Mouse (Mus musculus): Measurements from ENCODE around the gene Haus5.

The Haus5 gene

GRCm38 (mm10) chr7:30664529-30665200 lies at the start of gene Haus5:
Haus5 (minus strand) TSS chr7:30664994.
- in situ Hi-C loops (cut with MboI, MseI), result no loop called here

DNA sequence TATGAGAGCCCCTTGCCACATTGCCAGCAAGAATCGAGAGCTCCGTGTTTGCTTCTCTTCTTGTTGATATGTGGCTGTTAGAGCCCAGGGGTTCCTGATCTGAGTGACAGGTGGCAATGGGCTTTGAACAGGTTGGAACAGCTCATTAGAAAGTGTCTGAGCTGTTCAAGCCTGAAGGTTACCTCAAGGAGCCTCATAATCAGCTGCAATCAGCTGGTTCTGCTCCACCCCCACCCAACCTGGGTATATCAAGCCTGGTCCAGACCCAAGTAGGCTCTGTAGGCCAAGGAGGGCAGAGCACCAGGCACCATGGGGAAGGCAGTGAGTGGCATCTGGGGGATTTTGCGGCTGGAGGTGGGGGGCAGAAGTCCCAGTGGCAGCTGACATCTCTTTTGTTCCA lies 47.1 kb upstream of the Haus5 start, which contains the start of gene Atp4a:
TSS of gene Atp4a (plus strand) at position 268 of the 400 bp plus-strand sequence.
- in situ Hi-C loops (cut with MboI, MseI), result no loop called here

GRCm38 (mm10) chr7:30707441-30707840 lies 42.6 kb upstream of the Haus5 start:
- in situ Hi-C loops (cut with MboI, MseI), result no loop called here

GRCm38 (mm10) chr7:30706214-30706882 lies 41.6 kb upstream of the Haus5 start:
- in situ Hi-C loops (cut with MboI, MseI), result no loop called here

DNA sequence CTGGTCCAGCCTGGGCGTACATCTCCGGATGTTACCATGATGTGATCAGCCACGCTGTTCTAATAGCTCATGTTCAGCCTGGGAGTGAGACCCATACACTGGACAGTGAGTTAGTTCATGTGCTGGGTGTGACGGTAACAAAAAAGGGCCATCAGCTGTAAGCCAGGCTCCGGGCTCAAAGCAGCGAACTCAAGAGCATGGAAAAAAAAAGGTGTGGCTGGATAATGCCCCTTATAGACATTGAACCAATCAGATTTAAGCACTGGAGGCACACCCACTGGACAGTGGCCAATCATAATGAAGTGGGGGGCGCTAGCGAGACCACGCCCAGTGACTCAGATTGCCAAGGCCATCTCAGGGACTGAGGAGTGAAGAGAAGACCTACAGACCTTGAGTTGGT lies 33.8 kb upstream of the Haus5 start, which contains the start of gene 2200002J24Rik:
TSS of gene 2200002J24Rik (plus strand) at position 338 of the 400 bp plus-strand sequence.
- in situ Hi-C loops (cut with MboI, MseI), result no loop called here

DNA sequence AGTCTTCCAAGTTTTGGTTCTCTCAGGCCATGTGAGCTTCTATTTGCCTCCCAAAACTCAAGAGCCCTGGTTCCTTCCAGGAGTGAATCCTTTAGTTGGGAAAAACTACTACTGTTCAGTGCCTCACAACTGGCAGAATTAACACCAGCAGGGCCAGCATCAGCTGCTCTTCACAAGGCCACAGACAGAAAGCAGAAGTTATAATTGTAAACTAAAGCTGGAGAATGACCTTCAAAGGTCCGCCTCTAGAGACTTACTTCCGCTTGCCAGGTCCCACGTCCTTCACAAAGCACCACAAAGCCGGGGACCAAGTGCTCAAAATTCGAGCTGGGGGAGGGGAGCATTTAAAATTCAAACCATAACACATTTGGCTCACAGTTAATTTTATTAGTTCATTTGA lies 33.3 kb upstream of the Haus5 start:
- in situ Hi-C loops (cut with MboI, MseI), result no loop called here

DNA sequence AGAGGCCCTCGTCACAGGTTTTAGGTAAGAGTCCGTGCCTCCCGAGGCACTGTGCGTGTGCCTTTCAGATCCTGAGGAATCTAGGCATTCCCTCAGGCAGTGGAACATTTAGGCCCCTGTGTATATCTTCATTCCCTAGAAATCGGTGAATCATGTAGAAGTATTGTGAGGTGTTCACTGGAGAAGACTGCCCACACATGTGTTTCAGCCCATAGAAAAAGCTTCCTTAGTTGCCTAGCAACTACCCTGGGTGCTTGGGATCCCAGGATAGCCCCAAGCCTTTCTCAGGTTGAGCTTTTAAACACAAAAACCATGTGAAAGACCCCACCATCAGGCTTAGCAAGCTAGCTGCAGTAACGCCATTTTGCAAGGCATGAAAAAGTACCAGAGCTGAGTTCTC lies 23.5 kb upstream of the Haus5 start:
- in situ Hi-C loops (cut with MboI, MseI), result loop anchor here (10.0 kb wide), 1 partner anchor 1074 kb away; no protein-coding TSS in a partner anchor

DNA sequence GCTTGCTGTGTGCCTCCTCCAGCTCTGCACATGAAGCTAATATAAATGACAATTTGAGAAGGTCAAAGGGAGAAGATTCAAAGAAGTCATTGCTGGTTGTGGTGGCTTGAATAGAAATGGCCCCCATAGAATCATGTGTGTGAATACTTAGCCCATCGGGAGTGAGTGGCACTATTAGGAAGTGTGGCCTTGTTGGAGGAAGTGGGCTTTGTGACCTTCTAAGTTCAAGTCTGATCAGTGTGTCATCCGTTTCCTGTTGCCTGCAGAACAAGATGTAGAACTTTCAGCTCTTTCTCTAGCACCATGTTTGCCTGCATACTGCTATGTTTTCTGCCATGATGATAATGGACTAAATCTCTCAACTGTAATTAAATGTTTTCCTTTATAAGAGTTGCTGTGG lies 18.6 kb upstream of the Haus5 start:
- in situ Hi-C loops (cut with MboI, MseI), result loop anchor here (10.0 kb wide), 1 partner anchor 1069 kb away; no protein-coding TSS in a partner anchor

DNA sequence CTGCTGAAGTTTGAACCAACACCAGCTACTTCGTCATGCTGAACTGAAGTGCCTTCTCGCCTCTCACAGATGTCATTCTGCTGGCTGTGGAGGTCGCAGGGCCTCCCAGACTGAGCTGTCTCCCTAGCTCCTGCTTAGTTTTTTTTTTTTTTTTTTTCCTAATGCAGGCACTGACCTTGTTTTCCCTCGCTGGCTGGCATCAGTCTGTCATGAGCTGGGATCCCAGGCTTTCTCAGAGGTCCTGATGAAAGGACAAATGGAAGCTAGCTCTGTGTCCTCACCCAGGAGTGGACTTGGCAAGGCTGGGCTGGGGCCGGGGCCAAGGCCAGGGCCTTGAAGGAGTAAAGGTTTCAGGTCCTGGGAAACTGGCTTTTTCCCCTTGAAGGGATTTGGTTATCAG lies 17.1 kb upstream of the Haus5 start:
- in situ Hi-C loops (cut with MboI, MseI), result loop anchor here (10.0 kb wide), 1 partner anchor 1067 kb away; no protein-coding TSS in a partner anchor

DNA sequence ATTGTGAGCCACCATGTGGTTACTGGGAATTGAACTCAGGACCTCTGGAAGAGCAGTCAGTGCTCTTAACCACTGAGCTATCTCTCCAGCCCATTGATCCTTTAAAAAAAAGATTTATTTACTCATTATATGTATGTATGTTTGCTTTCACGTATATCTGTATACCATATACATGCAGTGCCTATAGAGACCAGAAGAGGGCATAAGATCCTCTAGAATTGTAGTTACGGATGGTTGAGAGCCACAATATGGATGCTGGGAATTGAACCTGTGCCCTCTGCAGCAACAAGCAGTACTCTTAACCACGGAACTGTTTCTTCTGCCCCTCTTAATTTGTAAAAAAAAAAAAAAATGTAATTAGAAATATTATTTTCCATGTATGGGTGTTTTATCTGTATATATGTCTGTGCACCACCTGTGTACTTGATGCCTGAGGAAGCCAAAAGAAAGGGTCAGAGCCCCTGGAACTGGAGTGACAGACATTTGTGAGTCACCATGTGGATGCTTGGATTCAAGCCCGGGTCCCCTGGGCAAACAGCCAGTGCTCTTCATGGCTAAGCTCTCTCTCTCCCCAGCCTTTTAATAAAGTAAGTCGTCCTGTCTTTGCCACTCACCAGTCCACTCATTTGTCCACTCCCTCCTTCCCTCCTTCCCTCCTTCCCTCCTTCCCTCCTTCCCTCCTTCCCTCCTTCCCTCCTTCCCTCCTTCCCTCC lies 13.6 kb upstream of the Haus5 start:
- in situ Hi-C loops (cut with MboI, MseI), result no loop called here

GRCm38 (mm10) chr7:30671480-30671879 lies 6.7 kb upstream of the Haus5 start, which contains the start of gene Pmis2:
Pmis2 (minus strand) TSS chr7:30671605.
- in situ Hi-C loops (cut with MboI, MseI), result no loop called here

GRCm38 (mm10) chr7:30669229-30669628 lies 4.4 kb upstream of the Haus5 start:
- in situ Hi-C loops (cut with MboI, MseI), result no loop called here

- in situ Hi-C loops (cut with MboI, MseI), result no loop called here
Observed at GRCm38 (mm10) chr7:30665321-30665720, 527 bp upstream of the Haus5 start.

DNA sequence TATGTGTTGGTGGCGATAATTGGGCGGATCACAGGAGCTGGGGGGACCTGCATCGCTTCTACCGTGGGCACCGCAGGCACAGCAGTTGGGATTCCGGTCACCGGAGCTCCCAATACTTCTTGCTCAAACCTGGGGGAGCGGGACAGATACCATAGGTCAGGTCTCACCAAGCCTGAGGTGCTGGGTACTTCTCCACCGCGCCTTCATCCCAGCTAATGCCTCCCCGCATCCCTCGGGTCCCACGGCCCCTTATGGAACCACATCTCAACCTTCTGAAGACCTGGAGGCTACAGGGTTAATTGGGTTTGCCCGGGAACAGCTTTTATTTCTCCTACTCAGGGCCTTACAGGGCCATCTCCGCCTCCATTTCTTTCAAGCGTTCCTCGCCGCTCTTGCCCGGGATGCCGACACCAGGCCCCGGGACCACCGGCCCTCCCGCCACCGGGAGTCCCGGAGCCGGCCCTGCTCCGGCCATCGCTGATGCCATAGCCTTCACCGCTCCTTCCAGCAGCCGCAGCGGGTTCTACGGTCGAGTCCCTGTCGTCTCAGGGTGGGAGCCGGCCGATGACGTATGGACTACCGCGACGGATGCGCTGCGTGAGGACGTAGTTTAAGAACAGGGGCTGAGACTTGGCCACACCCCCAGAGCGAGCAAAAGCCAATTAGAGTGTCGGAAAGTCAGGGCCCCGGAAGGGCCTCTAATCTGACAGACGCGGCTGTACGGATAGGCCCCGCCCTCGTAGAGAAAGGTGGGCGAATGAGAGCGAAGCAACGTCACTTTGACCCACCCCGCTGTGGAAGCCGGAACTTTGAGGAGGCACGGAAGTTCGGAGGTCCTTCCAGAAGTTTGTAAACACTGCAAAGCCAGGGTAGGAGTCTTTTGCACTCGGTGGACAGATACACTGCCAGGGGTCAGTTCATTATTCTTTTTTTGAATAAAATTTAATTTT lies 14.9 kb downstream of the Haus5 start, which contains the start of gene Rbm42:
TSS of gene Rbm42 (minus strand) at position 727 of the 950 bp plus-strand sequence.
- in situ Hi-C loops (cut with MboI, MseI), result no loop called here

DNA sequence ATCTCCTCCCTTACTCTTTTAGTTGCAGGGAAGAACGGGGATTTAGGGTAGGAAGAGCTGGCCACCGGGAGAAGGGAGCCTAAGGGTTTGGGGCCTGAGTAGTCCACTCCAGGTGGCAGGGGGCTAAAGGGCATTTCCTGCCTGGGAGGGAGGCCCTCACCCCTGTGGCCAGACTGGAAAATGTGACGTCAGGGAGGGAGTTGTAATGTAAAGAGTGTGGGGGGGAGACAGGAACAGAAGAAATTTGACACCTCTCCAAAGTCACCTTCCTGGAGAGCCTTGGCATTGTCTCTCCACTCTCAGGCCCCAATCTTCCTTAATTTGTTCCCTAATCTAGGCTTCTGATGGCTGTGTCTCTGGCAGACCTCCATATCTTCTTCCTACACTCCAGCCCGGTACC lies 25.7 kb downstream of the Haus5 start:
- in situ Hi-C loops (cut with MboI, MseI), result no loop called here

DNA sequence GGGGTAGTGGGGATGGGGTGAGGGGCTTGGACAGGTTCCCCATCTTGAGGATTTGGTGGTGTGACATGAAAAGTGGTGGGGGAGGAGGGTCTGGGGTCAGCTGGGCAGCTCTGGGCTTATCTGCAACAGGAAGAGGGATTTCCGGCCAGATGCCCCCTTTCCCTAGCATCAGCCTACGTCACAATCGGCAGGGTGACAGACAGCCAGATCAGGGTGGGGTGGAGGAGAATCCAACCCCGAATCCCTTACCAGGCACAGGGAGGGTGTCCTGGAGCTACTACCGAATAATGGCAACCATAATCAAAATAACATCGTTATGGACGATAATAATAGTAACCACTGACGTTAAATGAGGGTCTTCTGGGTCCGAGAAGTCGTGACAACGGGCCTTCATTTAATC lies 28.4 kb downstream of the Haus5 start:
- in situ Hi-C loops (cut with MboI, MseI), result no loop called here

- in situ Hi-C loops (cut with MboI, MseI), result no loop called here
Observed at GRCm38 (mm10) chr7:30635752-30636151, 29.0 kb downstream of the Haus5 start, which contains the start of gene Etv2. Etv2 (minus strand) TSS chr7:30635852.

DNA sequence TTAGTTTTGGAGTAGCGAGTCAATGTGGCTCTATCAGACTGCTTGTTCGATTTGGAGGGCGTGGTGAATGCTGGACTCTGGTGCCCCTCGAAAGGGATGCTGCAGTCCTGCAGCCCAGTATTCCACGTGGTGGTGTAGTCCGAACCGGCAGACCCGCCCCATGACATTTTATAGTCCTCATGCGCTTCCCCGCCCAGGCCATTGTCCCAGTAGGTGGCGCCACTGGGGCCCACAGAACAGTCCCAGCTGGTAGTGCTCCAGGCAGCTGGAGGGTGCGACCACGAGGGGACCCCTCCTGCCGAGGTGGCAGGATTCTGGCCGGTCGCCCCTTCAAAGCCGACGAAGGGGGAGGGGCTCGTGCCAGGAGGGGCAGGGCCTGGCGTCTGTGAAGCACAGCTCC lies 30.2 kb downstream of the Haus5 start:
- in situ Hi-C loops (cut with MboI, MseI), result no loop called here

- in situ Hi-C loops (cut with MboI, MseI), result no loop called here
Observed at GRCm38 (mm10) chr7:30633762-30634412, 30.9 kb downstream of the Haus5 start.

- in situ Hi-C loops (cut with MboI, MseI), result no loop called here
Observed at GRCm38 (mm10) chr7:30629013-30629412, 35.8 kb downstream of the Haus5 start.

Data from T-helper 1 cell (primary cell).